Mouse (Mus musculus) left cerebral cortex, postnatal 25 days (tissue): ENCODE measurements at regions not wholly inside any gene's neighbourhood (a gene's known extent, or its start where the extent isn't known, plus 50 kb on each side); places are given as distances from the start of the nearest gene placed in this dataset.

ENCODE experiments used
- DNase-seq, 2 experiments: peaks; one replicate each; pipeline ENCODE4 v3.0.0; 2022; ENCODE audit warnings: low spot score in 2 of 2, mixed read lengths in 1 of 2
- intact Hi-C: fragments of 180-260 bp; cut with DNase I; formaldehyde crosslinking; loops from one replicate; pipeline ENCODE4 v1.15.1; 2025

GRCm38 (mm10) chr5:63587855-63588254 lies 61.0 kb upstream of the Nwd2 start:
- no peak for DNase-seq
- intact Hi-C loops = no loop called here
